Mouse (Mus musculus) embryonic facial prominence, embryonic 14.5 days (tissue): ENCODE measurements around the gene Ovol3. TPM values are rescaled to one million over a fixed set of nuclear protein-coding genes. Genes with fewer than 3 reads are reported as not detected.

Experiments used
- ATAC-seq: fragments of 200-750 bp; cut with Nextera tagmentation; 2 replicates; pipeline ENCODE4 v1.8.0; 2017; ENCODE audit warnings: low read depth, moderate number of reproducible peaks, moderate TSS enrichment
- DNase-seq: peaks from one replicate; pipeline ENCODE4 v3.0.0-alpha.2; 2015; ENCODE audit warnings: low spot score
- H3K27ac ChIP-seq: fragments of 300-500 bp; sonication (generic); replicated peaks from 2 replicates; pipeline ENCODE4 v1.5.1; 2014; ENCODE audit warnings: low read depth, mild to moderate bottlenecking, low read length, moderate library complexity
- H3K27me3 ChIP-seq: fragments of 300-500 bp; sonication (generic); replicated peaks from 2 replicates; pipeline ENCODE4 v1.6.1; 2014; ENCODE audit warnings: low read length; ENCODE audit not compliant: control insufficient read depth, insufficient read depth
- H3K36me3 ChIP-seq: fragments of 300-500 bp; sonication (generic); 2 replicates; pipeline ENCODE4 v1.6.1; 2014; ENCODE audit warnings: low read length, mixed read lengths; ENCODE audit not compliant: control insufficient read depth, insufficient read depth
- H3K4me1 ChIP-seq: fragments of 300-500 bp; sonication (generic); 2 replicates; pipeline ENCODE4 v1.6.1; 2014; ENCODE audit warnings: antibody characterized with exemption, low read length; ENCODE audit not compliant: control insufficient read depth, insufficient read depth
- H3K4me2 ChIP-seq: fragments of 300-500 bp; sonication (generic); 2 replicates; pipeline ENCODE4 v1.6.1; 2014; ENCODE audit warnings: low read depth, mild to moderate bottlenecking, low read length, moderate library complexity, mixed read lengths
- H3K4me3 ChIP-seq: fragments of 300-500 bp; sonication (generic); 2 replicates; pipeline ENCODE4 v1.5.1; 2014; ENCODE audit warnings: low read depth, mild to moderate bottlenecking, low read length
- H3K9ac ChIP-seq: fragments of 300-500 bp; sonication (generic); 2 replicates; pipeline ENCODE4 v1.6.1; 2014; ENCODE audit warnings: low read depth, mild to moderate bottlenecking, low read length, moderate library complexity, mixed read lengths
- H3K9me3 ChIP-seq: fragments of 300-500 bp; sonication (generic); 2 replicates; pipeline ENCODE4 v1.6.1; 2016; ENCODE audit warnings: low read length; ENCODE audit not compliant: control insufficient read depth
- WGBS: fragments of 180-500 bp; shearing (Covaris S2); extraction: QIAGEN DNeasy Blood & Tissue Kit; methylation state at CpG from one replicate; pipeline ENCODE4 v1.1.7; 2014; 5-methylcytosine and 5-hydroxymethylcytosine counted together
- polyA plus RNA-seq: library from polyadenylated mRNA; unstranded; fragments of >200 nt; fragmentation: Nextera tagmentation; extraction: Ambion mirVana; gene quantifications from 2 replicates; pipeline ENCODE4 v1.2.1, GENCODE M21; 2014

Gene Ovol3
- 1.1 and 1.4 TPM in 2 replicates for polyA plus RNA-seq

DNA sequence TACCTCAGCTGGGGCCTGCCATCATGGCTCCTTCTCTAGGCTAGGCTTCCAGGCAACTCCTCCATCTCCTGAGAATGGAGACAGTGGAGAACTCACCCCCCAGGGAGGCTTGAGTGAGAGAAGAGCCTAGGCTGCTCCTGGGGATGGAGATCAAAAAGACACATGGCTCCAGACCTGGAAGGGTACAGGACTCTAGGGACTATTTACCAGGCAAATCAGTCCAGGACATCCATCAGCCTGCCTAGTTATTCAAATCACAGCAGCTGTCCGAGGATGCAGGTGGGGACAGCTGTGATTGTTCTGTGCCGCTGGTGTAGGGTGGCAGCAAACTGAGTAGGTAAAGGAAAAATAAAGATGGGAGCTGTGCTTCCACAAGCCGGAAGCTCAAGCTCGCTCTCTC lies at the start of gene Ovol3:
Ovol3 (minus strand) TSS at position 101 of the 400 bp plus-strand sequence.
- Histone ChIP-seq H3K4me3 (no peak within 1 kb of the TSS), H3K27me3 (no peaks in the 10 kb centered on the region), H3K36me3 (peaks cover 15% of the 10 kb centered on the region; the same call in 1 of the 2 replicates), H3K27ac (no peak within 1 kb of the TSS), H3K9ac (no peak within 1 kb of the TSS), H3K4me2 (no peak within 1 kb of the TSS), H3K4me1 (peaks cover 6% of the 10 kb centered on the region), H3K9me3 (no peaks in the 10 kb centered on the region)
- ATAC-seq (no peak), DNase-seq (no peak)
- WGBS = 81% methylated on average over 4 of the region's 4 CpGs

DNA sequence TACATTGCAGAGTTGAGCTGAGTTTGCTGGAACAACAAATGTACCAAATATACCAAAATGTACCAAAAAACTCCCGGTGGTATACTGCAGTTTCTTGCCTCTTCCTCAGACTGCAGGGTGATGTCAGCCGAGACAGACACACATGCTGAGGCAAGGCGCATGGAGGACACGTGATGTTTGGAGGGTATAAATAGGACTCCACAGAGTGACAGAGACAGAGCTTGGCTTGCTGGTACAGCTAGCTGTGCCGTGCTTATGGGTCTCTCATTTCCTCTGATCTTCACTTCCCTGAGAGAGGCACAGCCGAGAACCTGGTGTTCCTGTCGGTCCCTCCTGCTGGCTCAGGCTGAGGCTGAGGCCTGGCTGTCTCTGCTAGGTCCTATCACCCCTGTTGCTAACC lies 47.2 kb upstream of the Ovol3 start:
- no peaks in the 10 kb centered on the region for H3K36me3 ChIP-seq
- H3K27ac ChIP-seq = no peak overlapping the region
- 81% methylated on average over 7 of the region's 7 CpGs for WGBS
- ATAC-seq (no peak), DNase-seq (no peak)
- H3K9ac ChIP-seq = no peak overlapping the region
- 0 out of 2 replicates have a peak, but pooled peaks cover 4% of the 10 kb centered on the region for H3K4me1 ChIP-seq
- no peaks in the 10 kb centered on the region for H3K27me3 ChIP-seq
- H3K4me3 ChIP-seq = no peak overlapping the region
- H3K4me2 ChIP-seq = no peak overlapping the region
- H3K9me3 ChIP-seq = no peaks in the 10 kb centered on the region

DNA sequence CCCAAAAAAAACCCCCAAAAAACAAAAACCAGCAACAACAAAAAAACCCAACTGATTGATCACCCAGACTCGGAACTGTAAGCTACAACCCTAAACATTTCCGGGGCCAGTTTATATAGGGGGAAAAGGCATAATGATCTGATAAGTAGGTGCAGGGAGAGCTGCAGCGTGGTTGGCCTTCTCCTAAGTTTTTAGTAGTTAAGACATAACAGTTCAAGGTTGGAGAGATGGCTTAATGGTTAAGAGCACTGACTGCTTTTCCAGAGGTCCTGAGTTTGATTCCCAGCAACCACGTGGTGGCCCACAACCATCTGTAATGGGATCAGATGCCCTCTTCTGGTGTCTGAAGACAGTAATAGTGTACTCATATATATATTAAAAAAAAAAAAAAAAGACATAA lies 46.0 kb upstream of the Ovol3 start:
- WGBS = 75% methylated on average over 4 of the region's 4 CpGs
- DNase-seq = no peak
- Histone ChIP-seq H3K27ac (no peak overlapping the region), H3K9ac (no peak overlapping the region), H3K9me3 (no peaks in the 10 kb centered on the region), H3K36me3 (no peaks in the 10 kb centered on the region), H3K27me3 (no peaks in the 10 kb centered on the region), H3K4me2 (peak overlapping the region; percentile 95; the same call in 1 of the 2 replicates), H3K4me1 (0 out of 2 replicates have a peak, but pooled peaks cover 4% of the 10 kb centered on the region), H3K4me3 (peak overlapping the region; percentile 75; the same call in 1 of the 2 replicates)
- ATAC-seq = no peak

DNA sequence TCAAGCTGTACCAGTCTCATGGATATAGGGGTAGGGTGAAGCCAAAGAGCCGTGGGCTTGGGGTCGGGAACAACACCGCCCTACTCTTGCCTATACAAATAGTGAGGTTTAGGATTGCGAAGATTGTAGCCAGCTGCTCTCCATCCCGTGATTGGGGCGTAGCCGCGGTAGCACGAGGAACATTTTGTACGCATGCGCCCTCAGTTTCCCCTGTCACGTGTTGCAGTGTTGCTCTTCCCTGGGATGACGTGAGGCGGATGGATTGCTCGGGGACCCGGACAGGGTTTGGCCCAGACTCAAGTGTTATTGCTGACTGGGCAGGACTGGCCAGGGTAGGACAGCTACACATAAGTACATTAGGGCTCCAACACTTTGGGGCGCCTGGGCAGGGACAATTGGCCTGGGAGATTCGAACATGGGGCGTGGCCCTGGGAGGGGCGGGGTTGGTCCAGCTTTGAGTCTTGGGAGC lies 45.2 kb upstream of the Ovol3 start:
- Histone ChIP-seq H3K4me3 (peak overlapping the region; percentile 75), H3K27me3 (no peaks in the 10 kb centered on the region), H3K27ac (peak overlapping the region; percentile 95), H3K4me2 (peak overlapping the region; percentile 95), H3K36me3 (no peaks in the 10 kb centered on the region), H3K9ac (peak overlapping the region; percentile 66), H3K4me1 (0 out of 2 replicates have a peak, but pooled peaks cover 4% of the 10 kb centered on the region), H3K9me3 (no peaks in the 10 kb centered on the region)
- peak; percentile 85 for ATAC-seq
- under 1% methylated on average over 19 of the region's 20 CpGs for WGBS
- DNase-seq = peak; percentile 96

DNA sequence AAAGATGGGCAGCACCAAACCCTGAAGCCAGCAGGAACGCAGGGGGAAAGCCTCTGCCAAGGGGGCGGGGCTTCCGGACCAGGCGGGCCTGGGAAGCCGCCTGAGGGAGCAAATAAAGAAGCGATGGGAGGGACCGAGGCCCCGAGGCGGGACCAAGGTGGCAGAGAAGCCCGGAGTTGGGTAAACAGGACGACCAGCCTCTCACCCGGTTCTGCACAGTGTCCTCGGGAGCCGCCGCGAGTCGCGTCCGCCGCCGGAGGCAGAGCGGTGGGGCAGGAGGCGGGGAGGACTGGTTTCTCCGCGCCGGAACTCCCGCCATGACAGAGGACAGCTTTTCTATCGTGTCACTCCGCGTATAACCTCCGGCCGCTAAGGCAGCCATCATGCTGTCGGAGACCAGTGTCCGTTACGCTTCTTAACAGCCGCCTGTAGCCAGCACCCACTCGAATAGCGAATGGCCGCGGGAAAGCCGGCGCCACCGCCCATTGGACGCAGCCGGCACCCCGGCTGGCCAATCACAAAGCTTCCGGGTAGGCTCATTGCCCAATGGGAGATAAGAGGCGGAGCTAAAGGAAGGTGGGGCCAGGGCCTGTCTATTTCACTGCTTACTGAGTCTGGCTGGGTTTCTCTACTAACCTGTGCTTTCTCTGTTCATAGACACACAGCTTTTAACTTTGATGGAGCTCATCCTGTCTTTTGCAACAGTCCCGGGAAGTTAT lies 44.6 kb upstream of the Ovol3 start, which contains the start of the genes Thap8 and Wdr62:
Thap8 (plus strand) TSS at position 144 of the 719 bp plus-strand sequence.
Wdr62 (minus strand) TSS at position 469 of the 719 bp plus-strand sequence.
- Histone ChIP-seq H3K27ac (peak within 1 kb of the TSS; percentile 95), H3K4me1 (0 out of 2 replicates have a peak, but pooled peaks cover 4% of the 10 kb centered on the region), H3K4me3 (peak within 1 kb of the TSS; percentile 75), H3K9ac (peak within 1 kb of the TSS; percentile 66), H3K4me2 (peak within 1 kb of the TSS; percentile 95), H3K36me3 (no peaks in the 10 kb centered on the region), H3K9me3 (no peaks in the 10 kb centered on the region), H3K27me3 (no peaks in the 10 kb centered on the region)
- ATAC-seq (peak; percentile 96), DNase-seq (peak; percentile 97)
- WGBS = under 1% methylated on average over 45 of the region's 49 CpGs

DNA sequence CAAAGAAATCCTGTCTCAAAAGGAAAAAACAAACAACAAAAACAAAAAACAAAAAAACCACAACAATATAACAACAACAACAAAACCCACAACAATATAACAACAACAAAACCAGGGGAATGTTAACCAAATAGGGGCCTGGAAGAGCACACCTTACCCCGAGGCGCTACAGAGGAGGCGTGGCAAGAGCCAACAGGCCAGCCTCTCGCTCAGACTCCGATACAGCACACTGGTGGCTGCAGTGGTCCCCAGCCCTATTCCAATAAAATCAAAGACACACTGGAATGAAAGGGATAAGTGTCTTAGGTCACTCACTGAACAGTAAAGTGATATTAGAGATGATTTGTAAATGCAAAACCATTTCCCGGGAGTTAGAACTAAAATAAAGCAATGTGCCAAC lies 44.0 kb upstream of the Ovol3 start:
- H3K9me3 ChIP-seq = no peaks in the 10 kb centered on the region
- ATAC-seq (no peak), DNase-seq (peak; percentile 19)
- 0 out of 2 replicates have a peak, but pooled peaks cover 4% of the 10 kb centered on the region for H3K4me1 ChIP-seq
- no peaks in the 10 kb centered on the region for H3K36me3 ChIP-seq
- no peak overlapping the region; the same call in 1 of the 2 replicates for H3K27ac ChIP-seq
- H3K27me3 ChIP-seq = no peaks in the 10 kb centered on the region
- 0% methylated on average over 6 of the region's 6 CpGs for WGBS
- peak overlapping the region; percentile 95 for H3K4me2 ChIP-seq
- H3K9ac ChIP-seq = peak overlapping the region; percentile 60; the same call in 1 of the 2 replicates
- peak overlapping the region; percentile 75 for H3K4me3 ChIP-seq

DNA sequence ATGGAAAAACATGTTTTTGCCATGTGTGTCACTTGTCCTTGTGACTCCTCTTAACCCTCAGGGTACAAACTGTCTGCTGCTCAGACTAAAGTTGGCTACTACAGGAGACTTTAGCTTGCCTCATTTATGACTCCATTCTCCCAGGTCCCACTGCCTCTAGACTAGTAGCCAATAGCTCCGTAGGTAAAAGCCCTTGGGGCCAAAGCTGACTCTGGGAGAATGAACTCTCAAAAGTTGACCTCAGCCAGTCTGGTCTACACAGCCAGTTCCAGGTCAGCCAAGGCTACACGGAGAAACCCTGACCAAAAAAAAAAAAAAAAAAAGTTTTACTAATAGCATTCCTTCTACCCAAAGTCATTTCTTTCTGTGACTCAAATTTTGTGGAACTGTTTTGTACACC lies 43.4 kb upstream of the Ovol3 start:
- ATAC-seq = no peak
- Histone ChIP-seq H3K36me3 (no peaks in the 10 kb centered on the region), H3K9ac (no peak overlapping the region), H3K9me3 (no peaks in the 10 kb centered on the region), H3K4me2 (peak overlapping the region; percentile 95), H3K4me3 (no peak overlapping the region), H3K27ac (no peak overlapping the region), H3K27me3 (no peaks in the 10 kb centered on the region), H3K4me1 (0 out of 2 replicates have a peak, but pooled peaks cover 4% of the 10 kb centered on the region)
- 54% methylated on average over 2 of the region's 2 CpGs for WGBS
- no peak for DNase-seq

DNA sequence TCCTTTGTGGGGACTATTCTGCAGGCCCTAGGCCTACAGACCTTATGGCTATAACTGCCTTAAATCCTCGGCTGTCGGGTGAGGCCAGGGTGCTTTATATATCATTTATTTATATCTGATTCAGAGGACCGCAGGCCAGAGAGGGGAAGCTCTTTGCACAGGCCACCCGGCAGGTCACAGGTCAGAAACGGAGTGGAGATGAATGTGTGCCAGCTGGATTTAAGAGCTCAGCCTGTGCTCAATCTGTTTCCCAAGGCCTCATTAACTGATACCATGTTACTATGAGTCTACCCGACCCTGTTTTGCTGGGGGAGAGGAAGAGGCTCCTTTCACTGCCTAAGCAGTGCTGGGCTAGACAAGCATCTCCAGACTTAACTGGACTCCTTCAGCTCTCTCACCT lies 38.9 kb upstream of the Ovol3 start:
- Histone ChIP-seq H3K9ac (no peak overlapping the region), H3K4me1 (no peaks in the 10 kb centered on the region), H3K4me3 (no peak overlapping the region), H3K36me3 (0 out of 2 replicates have a peak, but pooled peaks cover 7% of the 10 kb centered on the region), H3K27me3 (no peaks in the 10 kb centered on the region), H3K27ac (no peak overlapping the region), H3K4me2 (no peak overlapping the region), H3K9me3 (no peaks in the 10 kb centered on the region)
- ATAC-seq (no peak), DNase-seq (no peak)
- WGBS = 80% methylated on average over 6 of the region's 6 CpGs
